22 mouse cellular contexts compared by ENCODE assay signal in the genomic region with DNA sequence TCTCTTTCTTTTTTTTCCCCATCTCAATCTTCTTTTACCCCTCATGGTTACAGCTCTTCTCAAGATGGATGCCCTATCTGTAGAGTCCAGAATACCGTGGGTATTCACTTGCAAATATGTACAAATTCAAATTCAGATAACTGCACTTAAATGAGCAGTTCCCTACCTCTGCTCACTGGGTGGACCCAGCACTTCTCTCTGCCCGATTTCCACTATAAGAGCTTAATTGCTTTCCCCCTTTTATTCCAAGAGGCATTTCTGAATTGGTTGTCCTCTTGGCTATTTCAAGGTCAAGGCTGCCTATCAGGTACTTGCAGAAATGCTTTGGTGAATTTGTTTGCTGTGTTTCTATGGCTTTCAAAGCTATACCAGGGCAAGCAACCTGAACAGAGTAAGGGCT.
DNase-seq lines count a peak whose midpoint lies in the region; ATAC-seq and TF ChIP-seq lines count a peak whose summit lies in the region.
"Had no signal": no experiment of that assay in that cellular context is flagged by ENCODE, and none has a peak within 500 bp of the region (broad histone marks: within the 10 kb centered on the region; RNA-seq: fewer than 3 reads in every experiment).

No protein-coding gene starts in this region.

- in situ Hi-C loops in ES-E14 (cut with MboI; ENCODE audit: low sequenced_read_pairs in 2 of 2, unreplicated experiment in 2 of 2): no loop called here

- no peak for ATAC-seq in midbrain, embryonic 13.5 days
- ATAC-seq: CD4-positive, CD25-positive, alpha-beta regulatory T cell, adult 4 months; forebrain, embryonic 13.5 days; forebrain, embryonic 15.5 days; forebrain, postnatal 0 days had no signal

- 68% methylated on average over 2 of the region's 2 CpGs for WGBS in midbrain, embryonic 13.5 days

- H3K36me3 ChIP-seq in ES-Bruce4 (ENCODE audit: control insufficient read depth, insufficient read depth, low read length, poor library complexity, severe bottlenecking) (no peaks in the 10 kb centered on the region), ES-E14 (ENCODE audit: control insufficient read depth, insufficient read depth, low read length, poor library complexity, severe bottlenecking) (no peaks in the 10 kb centered on the region)
- H3K36me3 ChIP-seq in midbrain, embryonic 13.5 days: no peaks in the 10 kb centered on the region
- H3K36me3 ChIP-seq: embryonic facial prominence, embryonic 10.5 days; embryonic facial prominence, embryonic 12.5 days; forebrain, embryonic 15.5 days had no signal

- no peak for TF ChIP-seq EP300 in ES-Bruce4 (IDR thresholded peaks at IDR 0.05; ENCODE audit: insufficient read depth, low read depth, low read length)

- no peak overlapping the region for H3K4me3 ChIP-seq in ES-Bruce4 (ENCODE audit: low read depth, low read length)
- H3K4me3 ChIP-seq in ES-E14 (ENCODE audit: insufficient read depth in 1 of 2, low read depth in 1 of 2, low read length in 2 of 2, poor library complexity in 1 of 2, severe bottlenecking in 1 of 2): no peak overlapping the region
- H3K4me3 ChIP-seq in midbrain, embryonic 13.5 days (replicated peaks): no peak overlapping the region
- H3K4me3 ChIP-seq: embryonic facial prominence, embryonic 10.5 days; embryonic facial prominence, embryonic 12.5 days; forebrain, embryonic 13.5 days; forebrain, embryonic 15.5 days had no signal

- no peaks in the 10 kb centered on the region for H3K27me3 ChIP-seq in ES-Bruce4 (ENCODE audit: control insufficient read depth, insufficient read depth, low read length, poor library complexity, severe bottlenecking)
- H3K27me3 ChIP-seq in midbrain, embryonic 13.5 days: no peaks in the 10 kb centered on the region
- H3K27me3 ChIP-seq: CH12.LX; embryonic facial prominence, embryonic 12.5 days; forebrain, embryonic 13.5 days; forebrain, embryonic 15.5 days had no signal

- H3K4me1 ChIP-seq in ES-Bruce4 (ENCODE audit: control insufficient read depth, insufficient read depth, low read length) (no peaks in the 10 kb centered on the region), ES-E14 (ENCODE audit: control insufficient read depth in 2 of 2, insufficient read depth in 2 of 2, low read length in 2 of 2, poor library complexity in 1 of 2) (peaks cover 0 to 5% of the 10 kb centered on the region in 2 experiments; a peak in 1 of 4 replicates)
- H3K4me1 ChIP-seq in midbrain, embryonic 13.5 days (replicated peaks): 0 out of 2 replicates have a peak, but pooled peaks cover 9% of the 10 kb centered on the region
- H3K4me1 ChIP-seq: embryonic facial prominence, embryonic 10.5 days; embryonic facial prominence, embryonic 12.5 days had no signal

- peak; percentile 40 for DNase-seq in ES-E14 (ENCODE audit: low read depth, low spot score)
- DNase-seq in ZHBTc4 (ENCODE audit: low read depth, low spot score): peak; percentile 79
- no peak for DNase-seq in heart, adult 9 months (ENCODE audit: low spot score in 2 of 2)
- DNase-seq in heart, adult 8-10 months (ENCODE audit: low spot score): no peak
- DNase-seq: adrenal gland, adult 2 months; adrenal gland, postnatal 10 days; adrenal gland, postnatal 25 days; B cell, adult 2 months; cerebellum, adult 11-12 months; cerebellum, adult 2 months; cerebellum, adult 9-10 months; cerebellum, postnatal 10 days; cerebellum, postnatal 25 days; forebrain, postnatal 0 days had no signal

- no peak for TF ChIP-seq POLR2A in ES-Bruce4 (IDR thresholded peaks at IDR 0.05; ENCODE audit: insufficient read depth, low read length)

- H3K4me2 ChIP-seq in midbrain, embryonic 13.5 days (replicated peaks): no peak overlapping the region
- H3K4me2 ChIP-seq: embryonic facial prominence, embryonic 12.5 days; forebrain, embryonic 13.5 days; forebrain, embryonic 15.5 days had no signal

- no peaks in the 10 kb centered on the region for H3K9me3 ChIP-seq in ES-Bruce4 (replicated peaks; ENCODE audit: control insufficient read depth, insufficient read depth, low read length, poor library complexity, severe bottlenecking)
- H3K9me3 ChIP-seq in ES-E14 (ENCODE audit: control insufficient read depth, insufficient read depth, low read depth, low read length): no peaks in the 10 kb centered on the region
- H3K9me3 ChIP-seq in midbrain, embryonic 13.5 days: no peaks in the 10 kb centered on the region
- H3K9me3 ChIP-seq: embryonic facial prominence, embryonic 10.5 days; embryonic facial prominence, embryonic 12.5 days; forebrain, embryonic 13.5 days; forebrain, embryonic 15.5 days had no signal

- H3K27ac ChIP-seq in ES-Bruce4 (ENCODE audit: insufficient read depth, low read length) (peak overlapping the region; percentile 61; the same call in 1 of the 2 replicates), ES-E14 (ENCODE audit: insufficient read depth, low read depth, low read length, poor library complexity, severe bottlenecking) (peak overlapping the region; percentile 69; the same call in 1 of the 2 replicates)
- no peak overlapping the region for H3K27ac ChIP-seq in midbrain, embryonic 13.5 days
- H3K27ac ChIP-seq: embryonic facial prominence, embryonic 10.5 days; embryonic facial prominence, embryonic 12.5 days; forebrain, embryonic 13.5 days; forebrain, embryonic 15.5 days had no signal

- no peak for TF ChIP-seq CTCF in ES-Bruce4 (IDR thresholded peaks at IDR 0.05; ENCODE audit: low read depth, low read length)

- no peak overlapping the region for H3K9ac ChIP-seq in ES-Bruce4 (ENCODE audit: low read depth, poor library complexity, severe bottlenecking)
- no peak overlapping the region for H3K9ac ChIP-seq in ES-E14 (ENCODE audit: insufficient read depth, low read depth, low read length, poor library complexity, severe bottlenecking)
- no peak overlapping the region for H3K9ac ChIP-seq in midbrain, embryonic 13.5 days (replicated peaks)
- H3K9ac ChIP-seq: embryonic facial prominence, embryonic 12.5 days; forebrain, embryonic 13.5 days; forebrain, embryonic 15.5 days; forebrain, postnatal 0 days had no signal

TF ChIP-seq in ES-E14, 5 proteins besides CTCF, POLR2A, EP300 and RAD21:
- TF ChIP-seq MAFK (IDR thresholded peaks at IDR 0.05; ENCODE audit: insufficient read depth, low read depth, low read length) (no peak), HCFC1 (IDR thresholded peaks at IDR 0.05; ENCODE audit: borderline replicate concordance, insufficient read depth, low read length) (no peak), ZC3H11A (IDR thresholded peaks at IDR 0.05; ENCODE audit: borderline replicate concordance, low read depth, low read length) (no peak), ZNF384 (IDR thresholded peaks at IDR 0.05; ENCODE audit: low read depth, low read length) (no peak), CHD2 (IDR thresholded peaks at IDR 0.05; ENCODE audit: low read depth, low read length) (no peak)

Comparison
In these comparisons a context has a peak if more than half of its experiments do, and no peak if none do; other contexts are left out.
1. DNase-seq: peak in ES-E14 (single experiment) and ZHBTc4 (single experiment); none in heart, adult 9 months (0 of 2) and heart, adult 8-10 months (single experiment).